Mouse (Mus musculus) heart, adult 2 months (tissue): ENCODE data around the gene Prpsap1.

Source experiments
- CTCF ChIP-seq: fragments of 200-600 bp; IDR thresholded peaks from 2 replicates; pipeline ENCODE4 v1.8.1; 2022; ENCODE audit warnings: antibody characterized with exemption, mild to moderate bottlenecking, moderate library complexity
- EP300 ChIP-seq: fragments of 200-500 bp; IDR thresholded peaks from 2 replicates; pipeline ENCODE4 v1.6.1; 2011; ENCODE audit warnings: low read depth, low read length, control low read depth; ENCODE audit not compliant: insufficient read depth
- POLR2A ChIP-seq: fragments of 200-500 bp; IDR thresholded peaks from 2 replicates; pipeline ENCODE4 v1.6.1; 2011; ENCODE audit warnings: mild to moderate bottlenecking, low read depth, low read length, control low read depth; ENCODE audit not compliant: insufficient read depth

DNA sequence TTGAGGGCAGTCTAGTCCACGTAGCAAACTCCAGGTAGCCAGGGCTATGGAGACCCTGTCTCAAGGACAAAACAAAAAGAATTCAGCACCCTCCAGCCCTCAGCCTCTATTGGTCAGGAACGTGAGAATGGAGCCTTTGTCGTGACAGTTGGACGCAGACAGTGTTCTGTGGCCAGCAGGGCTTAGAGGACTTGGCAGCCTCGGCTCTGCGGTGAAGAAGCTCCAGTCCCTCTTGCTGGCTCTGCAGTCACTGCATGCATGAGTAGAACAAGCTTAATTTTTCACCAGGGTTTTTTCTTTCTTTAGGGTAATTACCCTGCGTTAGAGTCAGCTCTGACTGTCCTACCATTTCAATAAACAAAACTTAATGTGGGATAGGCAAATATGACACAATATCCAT, 12.2 kb downstream of the Prpsap1 start:
- TF ChIP-seq POLR2A: no peak
- no peak for TF ChIP-seq CTCF
- no peak for TF ChIP-seq EP300
